Mouse (Mus musculus): ENCODE measurements around the gene Uspl1.
"Not testable (repeated sequence)": the region's sequence is repeated elsewhere in the genome, so short reads cannot be mapped to it uniquely, and the experiment has no call there.

Gene Uspl1

GRCm38 (mm10) chr5:149184104-149184843, at the start of gene Uspl1, which contains the start of gene Hmgb1:
Uspl1 (plus strand) TSS chr5:149184350.
Hmgb1 (minus strand) TSS chr5:149184489.
- DNase-seq: peak; percentile 100

GRCm38 (mm10) chr5:149134751-149135454, 49.2 kb upstream of the Uspl1 start:
- DNase-seq: no peak

GRCm38 (mm10) chr5:149135455-149136354, 48.4 kb upstream of the Uspl1 start:
- no peak for DNase-seq

GRCm38 (mm10) chr5:149136933-149137365, 47.2 kb upstream of the Uspl1 start:
- DNase-seq: peak; percentile 87 to 90

- DNase-seq: peak in 1 of 2 experiments; percentile 20
These were observed 46.7 kb upstream of the Uspl1 start for GRCm38 (mm10) chr5:149137447-149137846.

- DNase-seq: not testable (repeated sequence)
These were observed 46.1 kb upstream of the Uspl1 start for GRCm38 (mm10) chr5:149138087-149138486.

- no peak for DNase-seq
These were observed 43.8 kb upstream of the Uspl1 start for GRCm38 (mm10) chr5:149140336-149140735.

GRCm38 (mm10) chr5:149141155-149141554, 43.0 kb upstream of the Uspl1 start:
- not testable (repeated sequence) for DNase-seq

- DNase-seq: peak; percentile 19 to 23
These were observed 40.3 kb upstream of the Uspl1 start for GRCm38 (mm10) chr5:149143766-149144375.

GRCm38 (mm10) chr5:149146691-149147090, 37.5 kb upstream of the Uspl1 start:
- no peak for DNase-seq

GRCm38 (mm10) chr5:149147386-149148000, 36.7 kb upstream of the Uspl1 start:
- no peak for DNase-seq

- DNase-seq: no peak
These were observed 33.3 kb upstream of the Uspl1 start for GRCm38 (mm10) chr5:149150882-149151281.

GRCm38 (mm10) chr5:149152063-149152773, 31.9 kb upstream of the Uspl1 start:
- DNase-seq: peak; percentile 51 to 60

- DNase-seq: peak; percentile 72 to 73
These were observed 31.4 kb upstream of the Uspl1 start for GRCm38 (mm10) chr5:149152774-149153155.

GRCm38 (mm10) chr5:149156886-149157563, 27.1 kb upstream of the Uspl1 start:
- no peak for DNase-seq

GRCm38 (mm10) chr5:149159021-149159420, 25.1 kb upstream of the Uspl1 start:
- no peak for DNase-seq

GRCm38 (mm10) chr5:149160469-149160868, 23.7 kb upstream of the Uspl1 start:
- DNase-seq: no peak

GRCm38 (mm10) chr5:149162890-149163289, 21.3 kb upstream of the Uspl1 start:
- DNase-seq: no peak

GRCm38 (mm10) chr5:149164881-149165280, 19.3 kb upstream of the Uspl1 start:
- no peak for DNase-seq

GRCm38 (mm10) chr5:149166011-149166410, 18.1 kb upstream of the Uspl1 start:
- DNase-seq: no peak

GRCm38 (mm10) chr5:149168051-149168450, 16.1 kb upstream of the Uspl1 start:
- no peak for DNase-seq

Data from cerebellum, postnatal 10 days (tissue).